Mouse (Mus musculus) liver, postnatal 0 days (tissue): ENCODE data around the gene Asb6.

Experiments
- CTCF ChIP-seq: sonication (generic); IDR thresholded peaks from 2 replicates; pipeline ENCODE4 v1.5.1; 2016; ENCODE audit warnings: antibody characterized with exemption, low read depth
- EP300 ChIP-seq: IDR thresholded peaks from 2 replicates; pipeline ENCODE4 v1.6.1; 2016; ENCODE audit warnings: antibody characterized with exemption, low read depth, mild to moderate bottlenecking

GRCm38 (mm10) chr2:30875096-30875495, 45.0 kb upstream of the Asb6 start:
- TF ChIP-seq EP300 (no peak), CTCF (no peak)
